Mouse (Mus musculus): ENCODE measurements around the gene Mms19. TPM values are rescaled to one million over a fixed set of nuclear protein-coding genes. Genes with fewer than 3 reads are reported as not detected.

The Mms19 gene
- polyA plus RNA-seq, 1 experiment from 2014 or later: 33.4 TPM

Other genes starting within 250 kb of the Mms19 start
- gene Slit1, start 237.5 kb downstream of the Mms19 start, polyA plus RNA-seq (2014; fragmentation: Nextera tagmentation; extraction: Ambion mirVana): 8.8 and 10.2 TPM in 2 replicates
- gene Arhgap19, start 179.1 kb downstream of the Mms19 start, polyA plus RNA-seq (2014; fragmentation: Nextera tagmentation; extraction: Ambion mirVana): 36.6 and 38.8 TPM in 2 replicates
- 9.7 and 10.1 TPM in 2 replicates for gene Frat1, start 151.2 kb downstream of the Mms19 start, polyA plus RNA-seq (2014; fragmentation: Nextera tagmentation; extraction: Ambion mirVana)
- gene Frat2, start 133.0 kb downstream of the Mms19 start, polyA plus RNA-seq (2014; fragmentation: Nextera tagmentation; extraction: Ambion mirVana): 6.6 and 7.2 TPM in 2 replicates
- gene Rrp12, start 85.0 kb downstream of the Mms19 start, polyA plus RNA-seq (2014; fragmentation: Nextera tagmentation; extraction: Ambion mirVana): 13.2 and 14.7 TPM in 2 replicates
- gene Pgam1, start 69.2 kb downstream of the Mms19 start, polyA plus RNA-seq (2014; fragmentation: Nextera tagmentation; extraction: Ambion mirVana): 730 and 785 TPM in 2 replicates
- gene Exosc1, start 47.7 kb downstream of the Mms19 start, polyA plus RNA-seq (2014; fragmentation: Nextera tagmentation; extraction: Ambion mirVana): 75.0 and 82.1 TPM in 2 replicates
- gene Zdhhc16, start 47.7 kb downstream of the Mms19 start, polyA plus RNA-seq (2014; fragmentation: Nextera tagmentation; extraction: Ambion mirVana): 64.0 and 64.7 TPM in 2 replicates
- gene Ubtd1, start 606 bp upstream of the Mms19 start, polyA plus RNA-seq (2014; fragmentation: Nextera tagmentation; extraction: Ambion mirVana): 6.9 and 7.0 TPM in 2 replicates
- gene Ankrd2, start 54.8 kb upstream of the Mms19 start, polyA plus RNA-seq (2014; fragmentation: Nextera tagmentation; extraction: Ambion mirVana): not detected in 2 replicates
- gene Hoga1, start 64.5 kb upstream of the Mms19 start, polyA plus RNA-seq (2014; fragmentation: Nextera tagmentation; extraction: Ambion mirVana): 0.80 and 1.2 TPM in 2 replicates
- gene 4933411K16Rik, start 71.1 kb upstream of the Mms19 start, polyA plus RNA-seq (2014; fragmentation: Nextera tagmentation; extraction: Ambion mirVana): 0.10 TPM in 1 of 2 replicates, not detected in the other
- gene Morn4, start 105.2 kb upstream of the Mms19 start, polyA plus RNA-seq (2014; fragmentation: Nextera tagmentation; extraction: Ambion mirVana): 65.1 and 65.6 TPM in 2 replicates
- 19.9 and 22.1 TPM in 2 replicates for gene Pi4k2a, start 109.3 kb upstream of the Mms19 start, polyA plus RNA-seq (2014; fragmentation: Nextera tagmentation; extraction: Ambion mirVana)
- 11.1 and 12.9 TPM in 2 replicates for gene Avpi1, start 147.9 kb upstream of the Mms19 start, polyA plus RNA-seq (2014; fragmentation: Nextera tagmentation; extraction: Ambion mirVana)
- gene Marveld1, start 166.2 kb upstream of the Mms19 start, polyA plus RNA-seq (2014; fragmentation: Nextera tagmentation; extraction: Ambion mirVana): 5.3 and 5.9 TPM in 2 replicates
- gene Zfyve27, start 182.8 kb upstream of the Mms19 start, polyA plus RNA-seq (2014; fragmentation: Nextera tagmentation; extraction: Ambion mirVana): 15.6 and 16.2 TPM in 2 replicates
- 0.11 and 0.14 TPM in 2 replicates for gene Sfrp5, start 221.1 kb upstream of the Mms19 start, polyA plus RNA-seq (2014; fragmentation: Nextera tagmentation; extraction: Ambion mirVana)

Data from midbrain, embryonic 11.5 days (tissue).